ENCODE assay signal across 8 mouse cellular contexts in the genomic region with DNA sequence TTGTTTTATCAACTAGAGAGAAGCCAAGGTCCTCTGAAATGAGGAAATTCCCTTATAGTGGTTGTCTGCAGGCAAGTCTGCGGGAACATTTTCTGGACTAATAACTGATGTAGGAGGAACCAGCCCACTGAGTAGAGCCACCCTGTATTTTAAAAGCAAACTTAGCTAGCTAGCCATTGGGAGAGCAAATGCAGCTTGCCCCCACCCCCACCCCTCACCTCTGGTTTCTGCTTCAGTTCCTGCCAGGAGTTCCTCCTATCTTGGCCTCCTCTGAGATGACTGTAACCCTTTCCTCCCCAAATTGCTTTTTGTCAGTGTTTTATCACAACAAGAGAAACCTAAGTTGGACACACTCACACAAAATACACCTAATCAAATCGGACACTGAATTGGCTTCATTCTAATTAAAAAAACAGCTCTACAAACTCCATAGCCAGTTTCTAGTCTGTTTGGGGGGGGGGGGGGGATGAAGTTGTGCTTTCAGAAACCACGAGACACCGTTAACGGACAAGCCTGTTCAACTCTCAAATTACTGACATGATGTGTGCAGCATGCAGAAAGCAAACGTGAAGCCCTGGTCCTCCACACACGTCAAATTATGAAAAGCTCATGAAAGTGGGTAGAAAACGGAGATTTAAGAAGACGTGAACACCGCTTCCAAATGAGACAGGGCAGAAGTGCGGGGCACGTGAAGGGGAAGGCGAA. TPM values are rescaled to one million over a fixed set of nuclear protein-coding genes. Genes with fewer than 3 reads are reported as not detected.
A peak's percentile ranks its signal among the peaks of the same experiment; 100 is the strongest.
DNase-seq lines count a peak whose midpoint lies in the region; ATAC-seq and TF ChIP-seq lines count a peak whose summit lies in the region.

No protein-coding gene starts in this region.

- H3K9ac ChIP-seq in forebrain, embryonic 13.5 days: peak overlapping the region; percentile 96
- peak overlapping the region; percentile 59; the same call in 1 of the 2 replicates for H3K9ac ChIP-seq in liver, adult 2 months (ENCODE audit: low read depth, low read length)

- peak overlapping the region; percentile 79 for H3K4me3 ChIP-seq in spleen, adult 2 months (ENCODE audit: extremely low read depth, insufficient read depth, insufficient read length)
- peak overlapping the region; percentile 90 for H3K4me3 ChIP-seq in forebrain, embryonic 13.5 days
- peak overlapping the region; percentile 87 for H3K4me3 ChIP-seq in liver, adult 2 months (ENCODE audit: insufficient read depth, low read depth, low read length)

- no peak overlapping the region for H3K27ac ChIP-seq in spleen, adult 2 months (ENCODE audit: insufficient read depth, low read length)
- H3K27ac ChIP-seq in forebrain, embryonic 13.5 days: no peak overlapping the region
- H3K27ac ChIP-seq in liver, adult 2 months (replicated peaks; ENCODE audit: insufficient read depth, low read depth, low read length): no peak overlapping the region

- DNase-seq in adrenal gland, adult (ENCODE audit: inconsistent age in 2 of 2, low spot score in 1 of 2): peak; percentile 9 to 43
- DNase-seq in adrenal gland, postnatal 36 days: no peak
- no peak for DNase-seq in spleen, adult 2 months (ENCODE audit: low read depth in 1 of 2, low spot score in 2 of 2)
- no peak for DNase-seq in spleen, postnatal 4 days (ENCODE audit: low spot score in 2 of 2)
- DNase-seq in liver, adult 2 months (ENCODE audit: extremely low read depth, low read depth, low spot score): peak; percentile 16
- peak; percentile 30 for DNase-seq in splenic B cell, adult 2 months (ENCODE audit: low read depth, low spot score)
- DNase-seq in layer of hippocampus, adult 8-10 months (ENCODE audit: low spot score in 2 of 2): no peak

- TF ChIP-seq POLR2A in spleen, adult 2 months (IDR thresholded peaks at IDR 0.05; ENCODE audit: low read depth, low read length): no peak
- no peak for TF ChIP-seq POLR2A in liver, adult 2 months (IDR thresholded peaks at IDR 0.05; ENCODE audit: extremely low read depth, insufficient read depth, low read length)

- H3K4me1 ChIP-seq in spleen, adult 2 months (ENCODE audit: control insufficient read depth, insufficient read depth, insufficient read length): no peaks in the 10 kb centered on the region
- H3K4me1 ChIP-seq in forebrain, embryonic 13.5 days: peaks cover 15% of the 10 kb centered on the region
- H3K4me1 ChIP-seq in liver, adult 2 months (ENCODE audit: control insufficient read depth, insufficient read depth, low read length): peaks cover 5% of the 10 kb centered on the region; the same call in 1 of the 2 replicates

- no peaks in the 10 kb centered on the region for H3K27me3 ChIP-seq in spleen, adult 2 months (ENCODE audit: control insufficient read depth, insufficient read depth, low read length)
- no peaks in the 10 kb centered on the region for H3K27me3 ChIP-seq in forebrain, embryonic 13.5 days
- H3K27me3 ChIP-seq in liver, adult 2 months (ENCODE audit: control insufficient read depth, insufficient read depth, low read length): no peaks in the 10 kb centered on the region
- no peaks in the 10 kb centered on the region for H3K27me3 ChIP-seq in splenic B cell, adult 2 months (ENCODE audit: control insufficient read depth, insufficient read depth, low read length, poor library complexity, severe bottlenecking)

- H3K4me2 ChIP-seq in forebrain, embryonic 13.5 days: peak overlapping the region; percentile 75

- WGBS in spleen, adult 2 months: 4% methylated on average over 13 of the region's 13 CpGs
- WGBS in forebrain, embryonic 13.5 days: 11% methylated on average over 13 of the region's 13 CpGs
- WGBS in liver, adult 2 months: 5% methylated on average over 13 of the region's 13 CpGs

- 0 out of 2 replicates have a peak, but pooled peaks cover 1% of the 10 kb centered on the region for H3K36me3 ChIP-seq in spleen, adult 2 months (ENCODE audit: control insufficient read depth, insufficient read depth, low read length)
- H3K36me3 ChIP-seq in forebrain, embryonic 13.5 days (ENCODE audit: poor library complexity, severe bottlenecking): peaks cover 22% of the 10 kb centered on the region
- H3K36me3 ChIP-seq in liver, adult 2 months (ENCODE audit: control insufficient read depth, insufficient read depth, low read length): peaks cover 15% of the 10 kb centered on the region; the same call in 1 of the 2 replicates
- H3K36me3 ChIP-seq in splenic B cell, adult 2 months (ENCODE audit: control insufficient read depth, insufficient read depth, low read length, poor library complexity, severe bottlenecking): peaks cover 6% of the 10 kb centered on the region

- no peaks in the 10 kb centered on the region; the same call in 1 of the 2 replicates for H3K79me2 ChIP-seq in liver, adult 2 months (ENCODE audit: control insufficient read depth, insufficient read depth, low read length)

- no peak for TF ChIP-seq CTCF in spleen, adult 2 months (IDR thresholded peaks at IDR 0.05; ENCODE audit: extremely low read depth, insufficient read depth, insufficient read length, insufficient replicate concordance)
- TF ChIP-seq CTCF in liver, adult 2 months (IDR thresholded peaks at IDR 0.05; ENCODE audit: low read depth, low read length): no peak

- no peaks in the 10 kb centered on the region for H3K9me3 ChIP-seq in forebrain, embryonic 13.5 days (replicated peaks)

- no peak for ATAC-seq in forebrain, embryonic 13.5 days

RNA-seq across cellular contexts. Expression of a gene that starts 1.3 kb away (rescaled TPM):
- 10 to 100 TPM in 1 of 2 experiments, 1 to 10 TPM in 1; 9.6 to 14.8 TPM for total RNA-seq in adrenal gland, postnatal 36 days (2021)
- 1.2 and 1.3 TPM in 2 replicates for polyA plus RNA-seq in spleen, adult 2 months (2012; rRNA removed)
- 6.6 and 6.9 TPM in 2 replicates for polyA plus RNA-seq in forebrain, embryonic 13.5 days (2015; fragmentation: Nextera tagmentation; extraction: Ambion mirVana)
- 4.7 and 5.8 TPM in 2 replicates for total RNA-seq in liver, adult 2 months (2014; rRNA removed)
- polyA plus RNA-seq in liver, adult 2 months (2012; rRNA removed): 0.61 and 0.69 TPM in 2 replicates
- 10 to 100 TPM; 22.2 to 33.6 (median 24.8) TPM for total RNA-seq in layer of hippocampus, adult 8-10 months (2022)

RNA-seq across cellular contexts. Expression of a gene that starts 1.7 kb away (rescaled TPM):
- 10 to 100 TPM; 15.4 to 20.3 TPM for total RNA-seq in adrenal gland, postnatal 36 days (2021)
- polyA plus RNA-seq in spleen, adult 2 months (2012; rRNA removed): 4.6 and 5.8 TPM in 2 replicates
- 50.8 and 54.0 TPM in 2 replicates for polyA plus RNA-seq in forebrain, embryonic 13.5 days (2015; fragmentation: Nextera tagmentation; extraction: Ambion mirVana)
- total RNA-seq in liver, adult 2 months (2014; rRNA removed): 9.0 and 11.6 TPM in 2 replicates
- 4.8 and 6.3 TPM in 2 replicates for polyA plus RNA-seq in liver, adult 2 months (2012; rRNA removed)
- 10 to 100 TPM; 34.0 to 40.8 (median 34.6) TPM for total RNA-seq in layer of hippocampus, adult 8-10 months (2022)

RNA-seq across cellular contexts. Expression of a gene that starts 53.7 kb away (rescaled TPM):
- 1 to 10 TPM; 2.3 to 2.5 TPM for total RNA-seq in adrenal gland, postnatal 36 days (2021)
- 0.04 TPM in 1 of 2 replicates, not detected in the other for polyA plus RNA-seq in spleen, adult 2 months (2012; rRNA removed)
- polyA plus RNA-seq in forebrain, embryonic 13.5 days (2015; fragmentation: Nextera tagmentation; extraction: Ambion mirVana): 11.4 and 13.4 TPM in 2 replicates
- total RNA-seq in liver, adult 2 months (2014; rRNA removed): under 0.01 TPM in 1 of 2 replicates, not detected in the other
- not detected in 2 replicates for polyA plus RNA-seq in liver, adult 2 months (2012; rRNA removed)
- 10 to 100 TPM; 34.3 to 38.9 (median 36.1) TPM for total RNA-seq in layer of hippocampus, adult 8-10 months (2022)

Comparison
In these comparisons a context has a peak if more than half of its experiments do, and no peak if none do; other contexts are left out.
1. DNase-seq: peak in adrenal gland, adult (2 of 2), liver, adult 2 months (single experiment) and splenic B cell, adult 2 months (single experiment); none in adrenal gland, postnatal 36 days (0 of 2), spleen, adult 2 months (0 of 2), spleen, postnatal 4 days (0 of 2) and layer of hippocampus, adult 8-10 months (0 of 2).
2. RNA of a gene that starts 53.7 kb away (total RNA-seq): 34.3 to 38.9 TPM in layer of hippocampus, adult 8-10 months; 2.3 to 2.5 TPM in adrenal gland, postnatal 36 days and under 0.01 TPM in liver, adult 2 months; every median in the first group is over 10 times any median in the second.
3. Peak in every context shown above with its lines, with median percentiles within 50 percentile points of each other: H3K4me3 ChIP-seq.